Mouse (Mus musculus): ENCODE data around the gene Lipa.

The Lipa gene

GRCm38 (mm10) chr19:34521978-34522377 lies 5.3 kb downstream of the Lipa start:
- no peak for DNase-seq

DNA sequence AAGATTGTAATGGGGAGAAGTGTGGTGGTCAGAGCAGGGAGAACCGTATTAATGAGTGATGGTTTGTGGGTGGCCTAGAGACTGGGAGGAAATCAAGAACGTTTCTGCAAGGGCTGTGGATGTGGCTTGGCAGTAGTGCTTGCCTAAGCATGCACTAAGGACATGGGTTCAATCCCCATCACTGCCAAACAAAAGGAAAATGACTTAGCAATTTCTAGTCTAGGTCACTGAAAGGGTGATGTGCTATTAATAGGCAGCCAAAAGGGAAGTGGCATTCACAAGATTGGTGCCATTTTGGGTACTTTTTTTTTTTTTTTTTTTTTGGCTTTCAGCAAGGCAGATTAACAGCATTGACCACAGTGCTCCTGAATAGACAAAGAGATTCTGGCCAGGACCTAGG lies 5.9 kb downstream of the Lipa start:
- no peak for DNase-seq

DNA sequence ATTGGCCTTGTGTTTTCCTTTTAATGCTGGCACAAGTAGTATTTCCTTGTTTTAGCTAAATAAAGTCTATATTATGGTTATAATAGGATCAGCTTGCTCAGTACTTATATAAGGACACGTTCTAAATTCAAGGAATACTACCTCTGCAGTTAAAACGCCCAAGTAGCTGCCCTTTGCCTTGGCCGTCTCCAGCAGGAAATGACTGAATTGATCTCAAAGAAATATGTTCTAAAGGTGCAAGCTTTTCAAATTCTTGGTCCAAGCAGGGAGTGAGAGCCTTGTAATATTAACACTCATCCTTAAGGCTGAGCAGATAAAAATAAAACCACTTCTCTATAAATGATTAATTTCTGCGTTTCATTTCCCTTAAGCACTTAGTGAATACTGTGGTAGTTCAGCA lies 7.2 kb downstream of the Lipa start:
- DNase-seq = no peak

DNA sequence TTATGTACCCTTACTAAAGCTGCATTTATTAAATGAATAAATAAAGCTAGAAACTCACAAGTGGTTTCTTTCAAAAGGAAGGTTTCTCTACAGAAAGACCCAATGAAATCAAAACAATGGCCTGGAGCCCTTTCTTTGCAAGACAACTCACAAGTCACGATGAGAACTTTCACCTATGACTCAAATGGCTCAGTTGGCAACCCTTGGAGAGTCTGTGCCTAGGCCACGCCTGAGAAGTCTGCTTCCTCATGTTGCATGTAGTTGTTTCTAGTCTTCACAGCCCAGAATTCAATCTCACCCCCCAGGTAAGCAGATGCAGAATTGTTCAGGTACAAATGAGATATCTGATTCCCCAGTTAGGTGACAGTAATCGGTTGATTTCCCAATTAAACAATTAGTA lies 7.6 kb downstream of the Lipa start:
- DNase-seq = no peak

DNA sequence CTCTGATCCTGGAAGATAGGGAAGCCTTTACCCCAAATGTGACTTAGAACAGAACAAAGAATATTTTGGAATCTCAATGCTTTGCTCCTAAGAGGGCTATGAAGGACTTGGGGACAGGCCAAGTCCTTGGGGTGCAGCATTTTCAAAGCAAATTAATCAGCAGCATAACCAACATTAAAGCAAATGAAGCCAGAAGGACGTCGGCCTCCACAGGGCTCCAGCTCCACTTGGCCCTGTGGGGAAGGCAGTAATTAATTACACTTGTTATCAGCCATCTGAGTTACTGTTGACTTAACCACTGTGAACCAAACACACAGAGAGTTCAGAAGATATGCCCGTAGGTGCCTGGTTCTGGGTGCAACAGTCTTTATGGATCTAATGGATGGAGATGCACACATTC lies 8.5 kb downstream of the Lipa start:
- no peak for DNase-seq

GRCm38 (mm10) chr19:34517812-34518594 lies 9.3 kb downstream of the Lipa start:
- no peak for DNase-seq

- DNase-seq = no peak
These were observed 10.1 kb downstream of the Lipa start for GRCm38 (mm10) chr19:34517197-34517596.

DNA sequence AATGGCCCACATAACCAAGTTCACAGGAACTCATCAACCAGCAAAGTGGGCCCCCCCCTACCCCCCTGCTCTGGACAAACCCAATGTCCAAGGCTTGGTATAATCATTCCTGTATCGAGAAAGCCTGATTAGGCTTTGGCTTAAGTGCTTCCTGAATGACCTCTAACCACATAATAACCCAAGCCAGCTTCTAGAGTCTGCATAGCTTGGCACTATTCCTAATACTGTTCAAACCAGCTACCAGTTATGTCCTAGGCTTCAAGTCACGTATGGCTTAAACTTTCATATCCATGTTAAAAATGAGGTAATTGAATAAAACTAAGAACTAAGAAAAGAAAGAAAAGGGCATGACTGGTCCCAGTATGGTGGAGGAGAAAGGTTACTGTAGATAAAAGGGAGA lies 10.9 kb downstream of the Lipa start:
- no peak for DNase-seq

GRCm38 (mm10) chr19:34515681-34516080 lies 11.6 kb downstream of the Lipa start:
- no peak for DNase-seq

- no peak for DNase-seq
These were observed 15.7 kb downstream of the Lipa start for GRCm38 (mm10) chr19:34511528-34511927.

GRCm38 (mm10) chr19:34510717-34511116 lies 16.6 kb downstream of the Lipa start:
- DNase-seq = no peak

GRCm38 (mm10) chr19:34505161-34505721 lies 22.0 kb downstream of the Lipa start:
- no peak for DNase-seq

GRCm38 (mm10) chr19:34500763-34501162 lies 26.5 kb downstream of the Lipa start:
- peak; percentile 38 for DNase-seq

DNA sequence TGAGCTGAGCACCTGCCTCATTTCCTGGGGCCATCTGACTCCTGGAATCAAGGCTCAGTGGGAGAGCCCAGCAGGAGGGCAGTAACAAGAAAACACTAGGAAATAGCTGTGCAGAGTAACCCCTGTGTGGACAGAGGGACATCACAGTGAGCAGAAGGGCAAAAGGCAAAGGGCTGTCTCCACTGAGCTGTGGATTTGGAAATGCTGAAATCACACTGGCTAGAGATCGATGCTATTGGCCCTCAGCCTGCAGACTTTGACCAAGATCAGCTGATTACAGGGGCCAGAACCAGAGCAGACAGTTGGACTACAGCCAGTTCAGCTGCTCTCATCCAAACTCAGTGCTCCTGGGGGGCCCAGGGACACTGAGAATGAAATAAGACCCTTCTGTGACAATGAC lies 30.9 kb downstream of the Lipa start:
- no peak for DNase-seq

DNA sequence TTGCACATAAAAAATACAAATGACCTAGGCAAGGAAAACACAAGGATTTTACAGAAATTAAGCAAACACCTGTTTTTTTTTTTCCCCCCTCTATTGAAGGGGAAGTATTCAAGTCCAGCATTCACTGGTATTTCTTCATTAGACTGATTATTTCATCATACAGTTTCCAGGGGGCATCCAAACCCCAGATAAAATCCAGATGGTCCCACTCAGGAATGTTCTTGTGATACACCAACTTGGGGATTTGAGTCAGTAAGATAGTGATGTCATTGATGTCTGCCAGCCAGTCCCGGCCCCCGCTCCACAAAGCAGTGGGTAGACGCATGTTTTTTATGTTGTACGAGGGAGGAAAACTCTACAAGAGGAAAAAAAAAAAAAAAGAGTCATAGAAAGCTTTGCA lies 33.4 kb downstream of the Lipa start:
- no peak for DNase-seq

DNA sequence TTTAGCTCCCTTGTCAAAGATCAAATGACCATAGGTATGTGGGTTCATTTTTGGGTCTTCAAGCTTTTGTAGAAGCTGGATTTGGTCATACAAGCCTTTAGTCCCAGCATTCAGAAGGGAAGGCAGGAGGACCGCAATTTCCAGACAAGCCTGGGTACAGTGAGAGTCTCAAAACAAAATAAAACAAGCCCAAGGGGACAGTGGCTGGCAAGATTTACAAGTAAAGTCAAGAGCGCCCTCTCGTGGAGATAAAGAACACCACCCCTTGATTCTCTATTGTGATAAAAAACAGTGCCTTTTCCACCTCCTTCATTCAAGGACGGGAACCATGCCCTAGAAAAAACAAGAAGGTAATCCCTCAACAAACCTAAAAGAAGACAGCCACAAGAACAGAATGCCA lies 43.7 kb downstream of the Lipa start:
- DNase-seq = peak; percentile 17

DNA sequence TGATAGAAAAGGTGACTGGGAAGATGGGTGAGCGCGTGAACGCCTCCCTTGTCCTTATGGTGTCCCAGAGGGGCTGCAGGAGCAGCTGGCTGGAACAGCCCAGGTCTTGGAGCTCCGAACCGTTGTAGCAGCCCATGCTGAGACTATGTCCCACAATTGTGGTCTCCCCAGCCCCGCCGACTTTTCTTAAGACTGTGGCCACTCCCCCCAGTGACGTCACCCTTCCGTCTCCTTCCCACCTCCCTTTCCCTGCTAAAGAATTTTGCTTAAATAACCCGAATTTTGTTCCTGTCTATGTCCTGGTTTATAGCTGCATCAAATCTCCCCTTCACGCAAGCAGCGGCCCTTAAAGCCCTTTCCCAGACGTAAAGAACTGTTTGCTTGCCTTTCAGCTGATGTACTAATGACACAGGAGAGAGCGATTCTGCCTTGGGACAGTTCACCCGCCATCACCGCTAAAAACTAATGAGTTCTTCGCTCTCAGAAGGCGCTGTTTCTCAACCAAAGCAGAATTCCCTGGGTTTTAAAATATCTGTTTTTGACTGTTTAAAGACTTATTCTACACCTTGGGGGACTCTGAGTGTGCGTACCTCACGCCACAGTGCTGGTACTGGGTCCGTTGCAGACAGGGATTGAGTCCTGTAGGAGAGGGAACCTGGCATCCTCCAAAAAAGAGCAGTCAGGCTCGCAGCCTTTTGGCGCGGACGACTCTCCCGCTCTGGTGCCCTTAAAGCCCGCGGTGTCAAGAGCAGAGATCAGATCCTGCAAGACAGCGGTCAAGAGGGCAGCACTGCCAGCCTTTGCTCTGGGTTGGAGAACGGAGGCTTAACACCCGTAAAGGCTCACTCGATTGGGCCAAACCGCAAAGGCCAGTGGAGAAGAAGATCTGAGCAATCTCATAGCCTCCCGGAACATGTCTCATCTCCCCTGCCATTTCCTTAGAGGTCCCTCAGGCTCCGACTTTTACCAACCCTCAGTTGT lies 52.0 kb downstream of the Lipa start, which contains the start of gene Ch25h:
TSS of gene Ch25h (minus strand) at position 174 of the 981 bp plus-strand sequence.
- DNase-seq = peak; percentile 18

- DNase-seq = peak; percentile 6
These were observed 52.9 kb downstream of the Lipa start for GRCm38 (mm10) chr19:34474228-34474990.

GRCm38 (mm10) chr19:34471703-34472102 lies 55.6 kb downstream of the Lipa start:
- DNase-seq = no peak

GRCm38 (mm10) chr19:34468794-34469193 lies 58.5 kb downstream of the Lipa start:
- no peak for DNase-seq

DNA sequence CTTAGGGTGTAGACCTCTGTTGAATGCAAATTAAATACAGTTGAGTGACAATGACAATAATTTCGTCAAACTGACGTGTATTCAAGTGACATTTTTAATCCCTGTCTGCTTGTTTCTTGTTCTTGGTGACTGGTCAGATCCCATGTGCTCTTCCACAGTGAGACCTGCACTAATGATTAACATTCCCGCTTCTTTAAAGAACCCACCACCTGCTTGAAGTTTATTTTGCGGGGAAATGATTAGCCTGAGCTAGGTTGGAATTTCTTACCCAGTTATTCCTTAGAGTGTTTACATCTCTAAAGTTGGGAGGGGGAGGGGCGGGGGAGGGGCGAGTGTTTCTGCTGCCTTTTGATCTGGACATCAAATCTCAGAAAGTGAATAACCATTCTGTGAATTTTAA lies 59.1 kb downstream of the Lipa start:
- DNase-seq = no peak

DNA sequence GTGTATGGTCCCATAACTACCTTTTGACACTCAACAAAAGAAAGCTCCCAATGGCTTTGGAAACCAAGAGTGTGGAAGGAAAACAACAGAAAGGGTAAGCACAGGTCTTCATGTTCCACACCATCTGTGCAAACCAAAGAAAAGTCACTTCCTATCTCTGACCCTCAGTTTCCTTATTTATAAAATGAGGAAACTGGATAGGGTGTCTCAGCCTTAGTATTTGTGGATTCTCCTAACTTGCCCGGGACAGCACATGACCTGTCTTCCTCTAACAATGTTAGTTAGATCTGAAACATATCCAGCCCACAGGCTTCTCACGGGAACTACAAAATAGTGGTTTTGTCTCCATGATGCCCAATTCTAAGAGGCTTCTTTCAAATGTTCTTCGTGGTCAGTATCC lies 62.8 kb downstream of the Lipa start:
- no peak for DNase-seq

Data from right cerebral cortex, postnatal 14 days (tissue).